Mouse (Mus musculus) lung, embryonic 14.5 days (tissue): ENCODE measurements at regions not wholly inside any gene's neighbourhood (a gene's known extent, or its start where the extent isn't known, plus 50 kb on each side); places are given as distances from the start of the nearest gene placed in this dataset.

ENCODE experiments used
- ATAC-seq: fragments of 200-750 bp; cut with Nextera tagmentation; 2 replicates; pipeline ENCODE4 v1.8.0; 2017; ENCODE audit warnings: mild to moderate bottlenecking, moderate TSS enrichment, moderate library complexity; ENCODE audit not compliant: insufficient read depth
- DNase-seq: peaks from one replicate; pipeline ENCODE4 v3.0.0-alpha.2; 2015
- H3K27ac ChIP-seq: fragments of 300-500 bp; sonication (generic); 2 replicates; pipeline ENCODE4 v1.5.1; 2014; ENCODE audit warnings: low read depth, mild to moderate bottlenecking, moderate library complexity
- H3K27me3 ChIP-seq: fragments of 300-500 bp; sonication (generic); 2 replicates; pipeline ENCODE4 v1.6.1; 2014; ENCODE audit warnings: low read length, control low read depth; ENCODE audit not compliant: insufficient read depth
- H3K36me3 ChIP-seq: fragments of 300-500 bp; sonication (generic); 2 replicates; pipeline ENCODE4 v1.6.1; 2014; ENCODE audit warnings: control low read depth; ENCODE audit not compliant: insufficient read depth
- H3K4me1 ChIP-seq: fragments of 300-500 bp; sonication (generic); 2 replicates; pipeline ENCODE4 v1.6.1; 2014; ENCODE audit warnings: antibody characterized with exemption, control low read depth; ENCODE audit not compliant: insufficient read depth
- H3K4me2 ChIP-seq: fragments of 300-500 bp; sonication (generic); 2 replicates; pipeline ENCODE4 v1.6.1; 2014; ENCODE audit warnings: mild to moderate bottlenecking
- H3K4me3 ChIP-seq: fragments of 300-500 bp; sonication (generic); 2 replicates; pipeline ENCODE4 v1.5.1; 2014; ENCODE audit warnings: low read depth, low read length
- H3K9ac ChIP-seq: fragments of 300-500 bp; sonication (generic); 2 replicates; pipeline ENCODE4 v1.6.1; 2014
- H3K9me3 ChIP-seq: fragments of 300-500 bp; sonication (generic); 2 replicates; pipeline ENCODE4 v1.6.1; 2016; ENCODE audit warnings: low read depth, low read length, control low read depth
- CTCF ChIP-seq: IDR thresholded peaks from 2 replicates; pipeline ENCODE4 v1.5.1; 2016; ENCODE audit warnings: antibody characterized with exemption, low read depth
- WGBS: fragments of 180-500 bp; shearing (Covaris S2); extraction: QIAGEN DNeasy Blood & Tissue Kit; methylation state at CpG from one replicate; pipeline ENCODE4 v1.1.7; 2014; 5-methylcytosine and 5-hydroxymethylcytosine counted together

GRCm38 (mm10) chr3:143156733-143157524, 275.1 kb upstream of the Pkn2 start:
- no peaks in the 10 kb centered on the region for H3K9me3 ChIP-seq
- ATAC-seq (no peak), DNase-seq (no peak)
- H3K36me3 ChIP-seq: no peaks in the 10 kb centered on the region
- no peaks in the 10 kb centered on the region for H3K27me3 ChIP-seq
- TF ChIP-seq CTCF: no peak
- no peaks in the 10 kb centered on the region for H3K4me1 ChIP-seq
- H3K4me3 ChIP-seq: no peak overlapping the region
- H3K27ac ChIP-seq: no peak overlapping the region
- no peak overlapping the region for H3K9ac ChIP-seq
- no peak overlapping the region for H3K4me2 ChIP-seq

GRCm38 (mm10) chr3:143156174-143156573, 274.4 kb upstream of the Pkn2 start:
- no peak overlapping the region for H3K4me3 ChIP-seq
- no peak overlapping the region for H3K27ac ChIP-seq
- no peak overlapping the region for H3K9ac ChIP-seq
- H3K4me2 ChIP-seq: no peak overlapping the region
- H3K4me1 ChIP-seq: no peaks in the 10 kb centered on the region
- peak; percentile 40 for DNase-seq
- H3K9me3 ChIP-seq: no peaks in the 10 kb centered on the region
- no peaks in the 10 kb centered on the region for H3K36me3 ChIP-seq
- WGBS: 67% methylated on average over 1 of the region's 1 CpGs
- TF ChIP-seq CTCF: peak; percentile 42
- H3K27me3 ChIP-seq: no peaks in the 10 kb centered on the region
- peak; percentile 24; the same call in 1 of the 2 replicates for ATAC-seq

- Histone ChIP-seq H3K4me3 (no peak overlapping the region), H3K4me2 (no peak overlapping the region), H3K9me3 (no peaks in the 10 kb centered on the region), H3K36me3 (no peaks in the 10 kb centered on the region), H3K4me1 (no peaks in the 10 kb centered on the region), H3K9ac (no peak overlapping the region), H3K27ac (no peak overlapping the region), H3K27me3 (no peaks in the 10 kb centered on the region)
- DNase-seq: no peak
- no peak for TF ChIP-seq CTCF
- 85% methylated on average over 1 of the region's 1 CpGs for WGBS
- ATAC-seq: no peak
Observed at GRCm38 (mm10) chr3:143155556-143155955, 273.8 kb upstream of the Pkn2 start.

GRCm38 (mm10) chr3:143147471-143147870, 265.7 kb upstream of the Pkn2 start:
- no peaks in the 10 kb centered on the region for H3K4me1 ChIP-seq
- no peak for TF ChIP-seq CTCF
- ATAC-seq: no peak
- no peaks in the 10 kb centered on the region for H3K9me3 ChIP-seq
- no peak for DNase-seq
- no peaks in the 10 kb centered on the region for H3K27me3 ChIP-seq
- H3K9ac ChIP-seq: no peak overlapping the region
- no peak overlapping the region for H3K4me2 ChIP-seq
- H3K36me3 ChIP-seq: no peaks in the 10 kb centered on the region
- 75% methylated on average over 8 of the region's 8 CpGs for WGBS
- no peak overlapping the region for H3K4me3 ChIP-seq
- no peak overlapping the region for H3K27ac ChIP-seq

GRCm38 (mm10) chr3:143138952-143139351, 257.1 kb upstream of the Pkn2 start:
- WGBS: 81% methylated on average over 3 of the region's 3 CpGs
- no peak for TF ChIP-seq CTCF

GRCm38 (mm10) chr3:143134528-143134927, 252.7 kb upstream of the Pkn2 start:
- TF ChIP-seq CTCF: no peak
- Histone ChIP-seq H3K27ac (no peak overlapping the region), H3K4me3 (no peak overlapping the region), H3K9ac (no peak overlapping the region), H3K4me2 (no peak overlapping the region), H3K4me1 (no peaks in the 10 kb centered on the region), H3K9me3 (no peaks in the 10 kb centered on the region), H3K36me3 (no peaks in the 10 kb centered on the region), H3K27me3 (no peaks in the 10 kb centered on the region)
- WGBS: 56% methylated on average over 2 of the region's 2 CpGs
- ATAC-seq: no peak
- DNase-seq: no peak

More at GRCm38 (mm10) chr3:143138952-143139351, 257.1 kb upstream of the Pkn2 start:
- Histone ChIP-seq H3K9me3 (no peaks in the 10 kb centered on the region), H3K27ac (no peak overlapping the region), H3K4me3 (no peak overlapping the region), H3K9ac (no peak overlapping the region), H3K4me1 (no peaks in the 10 kb centered on the region), H3K4me2 (no peak overlapping the region), H3K36me3 (no peaks in the 10 kb centered on the region), H3K27me3 (no peaks in the 10 kb centered on the region)
- ATAC-seq: no peak
- no peak for DNase-seq

GRCm38 (mm10) chr3:143107733-143108291, 226.0 kb upstream of the Pkn2 start:
- Histone ChIP-seq H3K27me3 (no peaks in the 10 kb centered on the region), H3K4me2 (no peak overlapping the region), H3K4me1 (no peaks in the 10 kb centered on the region), H3K9ac (no peak overlapping the region), H3K27ac (no peak overlapping the region), H3K4me3 (no peak overlapping the region), H3K36me3 (no peaks in the 10 kb centered on the region), H3K9me3 (no peaks in the 10 kb centered on the region)
- WGBS: 39% methylated on average over 13 of the region's 13 CpGs
- TF ChIP-seq CTCF: no peak
- ATAC-seq (0 out of 2 replicates have a peak, but pooled peaks have one; percentile 36), DNase-seq (peak; percentile 76)
